8 mouse cellular contexts compared by ENCODE assay signal in genomic region chr9:32940919-32941767, GRCm38 (mm10).
DNase-seq lines count a peak whose midpoint lies in the region; ATAC-seq and TF ChIP-seq lines count a peak whose summit lies in the region.

No protein-coding gene starts in this region.

- 48% methylated on average over 12 of the region's 12 CpGs for WGBS in spleen, adult 2 months
- WGBS in lung, postnatal 0 days, result 13% methylated on average over 12 of the region's 12 CpGs

- peak overlapping the region; percentile 59 for H3K4me2 ChIP-seq in lung, postnatal 0 days (replicated peaks; ENCODE audit: low read depth, low read length)

- no peaks in the 10 kb centered on the region for H3K27me3 ChIP-seq in spleen, adult 2 months (ENCODE audit: control insufficient read depth, insufficient read depth, low read length)
- no peaks in the 10 kb centered on the region for H3K27me3 ChIP-seq in lung, postnatal 0 days (replicated peaks; ENCODE audit: insufficient read depth, low read length)

- H3K36me3 ChIP-seq in spleen, adult 2 months (ENCODE audit: control insufficient read depth, insufficient read depth, low read length), result no peaks in the 10 kb centered on the region
- no peaks in the 10 kb centered on the region for H3K36me3 ChIP-seq in lung, postnatal 0 days (ENCODE audit: insufficient read depth, low read length)

- TF ChIP-seq CTCF in spleen, adult 2 months (IDR thresholded peaks at IDR 0.05; ENCODE audit: extremely low read depth, insufficient read depth, insufficient read length, insufficient replicate concordance), result no peak
- TF ChIP-seq CTCF in lung, postnatal 0 days (IDR thresholded peaks at IDR 0.05), result no peak

- TF ChIP-seq EP300 in lung, postnatal 0 days (IDR thresholded peaks at IDR 0.05), result peak; percentile 99

- peak overlapping the region; percentile 54 for H3K27ac ChIP-seq in spleen, adult 2 months (ENCODE audit: insufficient read depth, low read length)
- H3K27ac ChIP-seq in lung, postnatal 0 days (ENCODE audit: low read length), result peak overlapping the region; percentile 80

- H3K4me3 ChIP-seq in spleen, adult 2 months (ENCODE audit: extremely low read depth, insufficient read depth, insufficient read length), result no peak overlapping the region
- peak overlapping the region; percentile 26; the same call in 1 of the 2 replicates for H3K4me3 ChIP-seq in lung, postnatal 0 days (ENCODE audit: low read depth, low read length)

- peak; percentile 88 for ATAC-seq in lung, postnatal 0 days

- H3K4me1 ChIP-seq in spleen, adult 2 months (ENCODE audit: control insufficient read depth, insufficient read depth, insufficient read length), result peaks cover 8% of the 10 kb centered on the region; the same call in 1 of the 2 replicates
- peaks cover 5% of the 10 kb centered on the region; the same call in 1 of the 2 replicates for H3K4me1 ChIP-seq in lung, postnatal 0 days (ENCODE audit: insufficient read depth, low read depth, low read length)

- intact Hi-C loops in heart, postnatal 36 days (cut with DNase I), result loop anchor here (1.0 to 10.0 kb wide), 6 partner anchors 141 to 539 kb away; no protein-coding TSS in a partner anchor

- H3K9ac ChIP-seq in lung, postnatal 0 days (replicated peaks; ENCODE audit: low read depth), result no peak overlapping the region

- TF ChIP-seq POLR2A in spleen, adult 2 months (IDR thresholded peaks at IDR 0.05; ENCODE audit: low read depth, low read length), result no peak

- H3K9me3 ChIP-seq in lung, postnatal 0 days (ENCODE audit: low read length), result no peaks in the 10 kb centered on the region

- DNase-seq in spleen, adult 2 months (ENCODE audit: low read depth in 1 of 2, low spot score in 2 of 2), result no peak
- DNase-seq in spleen, postnatal 10 days (ENCODE audit: low spot score in 2 of 2), result no peak
- DNase-seq in heart, postnatal 36 days, result peak; percentile 10 to 15
- peak; percentile 87 for DNase-seq in lung, postnatal 0 days (ENCODE audit: low spot score)
- peak; percentile 40 for DNase-seq in thymus, postnatal 4 days
- DNase-seq in layer of hippocampus, postnatal 36 days, result no peak
- no peak for DNase-seq in spleen, adult 12 weeks (ENCODE audit: low spot score)
- no peak for DNase-seq in kidney, postnatal 14 days

Comparison
In these comparisons a context has a peak if more than half of its experiments do, and no peak if none do; other contexts are left out.
1. DNase-seq: peak in heart, postnatal 36 days (2 of 2), lung, postnatal 0 days (single experiment) and thymus, postnatal 4 days (single experiment); none in spleen, adult 2 months (0 of 2), spleen, postnatal 10 days (0 of 2), layer of hippocampus, postnatal 36 days (0 of 2), spleen, adult 12 weeks (single experiment) and kidney, postnatal 14 days (single experiment).